Mouse (Mus musculus) CD8-positive naive resting alpha-beta T cell, adult 2 months (primary cell): ENCODE measurements around the gene Ntmt1.

Source experiments
- DNase-seq, 2 experiments: peaks; one replicate each; pipeline ENCODE4 v3.0.0; 2022; ENCODE audit warnings: low read depth in 2 of 2, low spot score in 2 of 2

Gene Ntmt1

GRCm38 (mm10) chr2:30823385-30824153, 15.9 kb downstream of the Ntmt1 start:
- DNase-seq, result no peak

- DNase-seq, result peak; percentile 54 to 67
These were observed 19.5 kb downstream of the Ntmt1 start for GRCm38 (mm10) chr2:30826825-30827748.

GRCm38 (mm10) chr2:30827749-30828475, 20.3 kb downstream of the Ntmt1 start:
- DNase-seq, result peak; percentile 97 to 98

DNA sequence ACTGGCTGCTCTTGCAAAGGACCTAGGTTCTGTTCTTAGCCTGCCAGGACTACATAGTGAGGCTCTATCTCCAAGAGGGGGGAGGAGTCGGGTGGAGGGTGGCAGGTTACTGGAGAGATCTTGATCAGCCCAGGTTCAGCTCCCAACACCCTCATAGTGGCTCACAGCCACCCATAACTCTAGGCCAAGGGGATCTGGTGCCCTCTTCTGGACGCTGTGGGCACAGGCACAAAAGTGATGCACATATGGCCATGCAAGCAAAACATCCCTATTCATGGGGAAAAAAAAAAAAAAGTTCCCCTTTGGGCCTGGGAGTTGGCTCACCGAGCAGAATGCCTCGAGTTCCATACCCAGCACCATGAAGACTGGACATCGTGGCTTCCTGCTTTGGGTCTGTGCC, 21.7 kb downstream of the Ntmt1 start:
- DNase-seq, result peak; percentile 30 to 50

- no peak for DNase-seq
These were observed 22.7 kb downstream of the Ntmt1 start, which contains the start of gene Asb6 for GRCm38 (mm10) chr2:30830283-30830795. Asb6 (minus strand) TSS chr2:30830333.

- no peak for DNase-seq
These were observed 26.0 kb downstream of the Ntmt1 start for GRCm38 (mm10) chr2:30833644-30834043.

DNA sequence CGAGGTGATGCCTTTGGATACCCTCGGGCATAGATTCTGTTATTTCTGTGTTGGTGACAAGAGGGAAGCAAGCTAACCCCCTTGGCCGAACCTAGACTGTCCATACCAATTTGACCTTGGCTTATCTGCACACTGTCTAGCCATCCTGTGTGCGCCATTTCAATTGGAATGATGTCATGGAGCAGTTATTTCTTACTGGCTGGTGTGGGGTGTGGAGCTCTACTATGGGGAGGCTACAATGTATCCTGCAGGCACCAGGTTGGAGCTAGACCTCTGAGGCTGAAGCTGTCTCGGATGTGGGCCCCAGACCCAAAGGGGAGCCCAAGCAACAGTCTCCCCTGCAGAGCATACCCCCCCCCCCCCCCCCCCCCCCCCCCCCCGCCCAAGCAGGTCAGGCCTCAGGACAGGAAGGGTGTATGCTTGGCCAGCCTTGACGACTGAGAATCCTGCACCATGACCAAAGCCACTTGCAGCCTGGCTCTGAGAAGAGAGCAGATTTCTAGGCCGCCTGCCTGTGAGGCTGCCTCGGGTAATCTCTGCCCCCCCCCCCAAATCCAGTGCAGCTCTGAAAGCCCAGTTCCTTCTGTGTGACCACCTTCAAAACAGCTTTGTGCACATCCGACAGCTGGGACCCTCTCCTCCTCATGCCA, 26.9 kb downstream of the Ntmt1 start, which contains the start of gene Prrx2:
TSS of gene Prrx2 (plus strand) at position 600 of the 650 bp plus-strand sequence.
- DNase-seq, result no peak

DNA sequence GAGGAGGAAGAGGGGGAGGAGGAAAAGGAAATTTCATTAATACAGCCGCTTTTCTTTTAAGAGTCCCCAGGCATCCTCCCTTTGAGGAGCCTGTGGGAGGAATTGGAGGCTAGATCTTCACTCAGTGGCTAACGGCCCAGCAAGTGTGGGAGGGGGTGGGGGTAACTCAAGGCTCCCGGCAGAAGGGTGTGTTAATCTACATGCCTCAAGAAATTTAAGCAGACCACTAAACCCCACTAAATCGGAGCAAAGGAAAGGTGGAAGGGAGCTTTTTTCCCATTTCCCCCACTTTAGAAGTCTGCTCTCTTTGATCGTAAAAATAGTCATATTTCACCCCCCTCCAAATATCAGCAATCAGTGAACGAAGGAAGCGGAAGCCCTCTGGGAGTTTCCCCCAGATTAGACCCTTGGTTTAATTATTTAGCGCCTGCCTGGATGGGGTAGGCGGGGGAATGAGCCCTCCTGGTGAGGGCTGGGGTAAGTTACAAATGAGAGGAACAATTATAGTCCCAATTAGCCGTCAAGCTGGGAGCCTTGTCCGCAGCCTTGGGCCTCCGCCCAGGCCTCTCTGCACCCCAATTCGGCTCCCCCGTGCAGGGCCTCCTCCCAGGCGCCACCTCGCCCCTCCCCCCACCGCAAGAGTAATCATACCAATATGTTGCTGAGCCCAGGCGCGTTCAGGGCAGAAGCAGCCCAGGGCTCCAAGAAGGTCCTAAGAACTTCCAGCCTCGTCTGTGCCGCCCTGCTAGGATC, 28.8 kb downstream of the Ntmt1 start:
- no peak for DNase-seq

DNA sequence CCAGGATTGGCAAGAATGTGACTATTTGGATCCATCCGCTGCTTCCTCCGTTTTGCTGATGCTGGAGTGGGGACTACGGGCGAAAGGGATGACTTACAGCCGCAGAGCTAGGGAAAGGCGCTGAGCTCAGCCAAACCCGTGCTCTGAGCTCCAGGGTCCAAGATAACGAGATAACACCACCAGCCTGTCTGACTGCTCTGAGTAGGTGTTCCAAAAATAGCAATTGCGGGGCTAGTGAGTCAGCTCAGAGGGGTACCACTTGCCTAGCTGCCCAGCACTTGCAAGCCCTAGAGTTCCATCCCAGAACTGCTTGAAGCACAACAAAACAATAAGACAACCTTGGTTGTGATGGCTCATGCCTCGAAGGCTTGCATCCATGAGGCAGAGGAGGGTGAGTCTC, 35.0 kb downstream of the Ntmt1 start:
- no peak for DNase-seq

- no peak for DNase-seq
These were observed 37.8 kb downstream of the Ntmt1 start for GRCm38 (mm10) chr2:30845152-30846070.

DNA sequence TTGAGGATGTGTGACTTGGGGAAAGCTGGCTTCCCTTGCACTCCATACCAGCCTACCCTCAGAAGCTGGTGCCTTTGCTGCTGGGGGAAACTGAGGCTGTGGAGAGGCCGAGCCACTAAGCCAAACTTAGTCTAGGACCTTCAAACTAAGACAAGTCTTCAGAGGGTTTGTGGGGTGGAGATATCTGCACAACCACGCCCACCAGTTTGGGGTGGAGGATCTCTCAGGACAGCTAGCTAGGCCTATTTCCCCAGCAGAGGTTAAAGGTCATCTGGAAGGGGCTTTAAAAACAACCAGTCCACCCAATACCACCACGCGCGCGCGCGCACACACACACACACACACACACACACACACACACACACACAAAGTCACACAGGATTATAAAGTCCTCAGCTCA, 38.6 kb downstream of the Ntmt1 start:
- DNase-seq, result no peak

DNA sequence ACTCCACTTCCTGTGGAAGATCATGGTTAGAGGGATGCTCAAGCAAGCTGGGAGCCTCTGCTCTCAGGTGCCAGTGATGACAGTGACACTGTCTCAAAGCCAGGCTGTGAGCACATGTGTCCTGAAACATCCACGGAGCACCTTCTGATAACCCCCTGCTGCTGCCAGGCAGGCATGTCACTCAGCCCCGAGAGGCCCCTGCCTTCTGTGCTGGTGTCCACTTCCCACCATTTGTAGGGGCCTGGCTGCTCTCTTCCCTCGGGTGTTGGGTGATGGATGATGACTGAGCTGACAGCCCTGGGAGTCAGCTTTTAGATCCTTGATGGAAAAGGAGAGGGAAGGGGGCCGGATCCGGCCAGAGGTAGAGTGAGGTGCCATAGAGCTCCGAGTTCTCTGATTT, 39.1 kb downstream of the Ntmt1 start:
- no peak for DNase-seq

GRCm38 (mm10) chr2:30848184-30848583, 40.6 kb downstream of the Ntmt1 start:
- DNase-seq, result no peak

DNA sequence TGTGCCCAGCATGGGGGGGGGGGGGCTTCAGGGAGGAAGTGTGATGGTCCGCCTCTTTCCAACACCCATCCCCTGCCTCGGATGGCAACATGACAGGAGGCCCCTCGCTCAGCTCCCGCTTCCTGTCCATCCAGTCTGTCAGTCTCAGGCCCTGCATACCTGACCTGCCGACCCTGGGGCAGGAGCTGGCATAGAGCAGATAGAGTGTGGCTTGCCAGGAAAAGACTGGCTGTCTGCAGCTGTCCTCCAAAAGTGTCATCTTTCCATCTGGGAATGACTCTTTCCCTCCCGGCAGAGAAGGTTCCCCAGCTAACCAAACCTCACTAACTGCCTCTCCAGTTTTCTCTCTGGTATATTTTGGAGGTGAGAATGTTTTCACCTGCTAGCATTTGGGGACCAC, 43.0 kb downstream of the Ntmt1 start:
- no peak for DNase-seq

DNA sequence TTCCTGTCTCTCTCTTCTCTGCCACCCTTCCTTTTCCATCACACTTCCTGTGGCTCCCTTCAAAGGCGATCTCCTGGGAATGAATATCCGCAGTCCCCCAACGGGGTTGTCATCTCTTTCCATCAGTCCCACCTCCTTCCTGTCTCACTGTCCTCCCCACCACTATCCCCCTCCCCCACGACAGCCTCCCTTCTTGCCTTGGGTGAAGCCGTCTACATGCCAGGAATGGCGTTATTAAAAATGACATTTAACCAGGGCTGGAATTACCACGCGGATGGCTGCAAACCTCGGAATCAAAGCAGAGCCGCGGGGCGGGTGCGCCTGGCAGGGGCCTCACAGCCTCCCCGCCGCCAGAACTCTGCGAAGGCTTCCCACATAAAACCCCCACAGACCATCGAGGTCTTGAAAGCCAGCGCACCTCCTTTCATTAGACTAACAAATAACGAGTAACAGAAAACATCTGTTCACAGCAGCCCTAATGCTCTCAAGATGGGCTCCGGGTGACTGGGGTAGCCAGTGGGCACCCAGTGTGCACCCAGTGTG, 45.2 kb downstream of the Ntmt1 start:
- DNase-seq, result no peak

DNA sequence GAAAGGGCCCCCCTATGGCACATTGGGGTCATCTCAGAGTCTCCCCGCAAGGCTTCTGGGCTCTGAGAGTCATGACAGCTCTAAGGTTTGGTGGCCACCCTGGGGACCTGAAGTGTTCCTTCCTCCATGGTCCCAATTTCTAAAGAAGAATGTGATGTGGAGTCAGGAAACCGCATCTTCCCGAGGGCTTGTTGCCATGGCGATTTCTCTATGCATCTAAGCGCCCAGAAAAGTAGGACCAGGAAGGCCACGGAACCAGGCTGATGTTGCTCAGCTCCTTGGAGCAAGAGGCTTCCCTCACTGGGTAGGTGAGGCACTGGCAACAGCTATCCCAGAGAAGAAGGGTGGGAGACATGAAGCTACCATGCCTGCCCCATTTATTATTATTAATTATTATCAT, 49.5 kb downstream of the Ntmt1 start:
- no peak for DNase-seq

DNA sequence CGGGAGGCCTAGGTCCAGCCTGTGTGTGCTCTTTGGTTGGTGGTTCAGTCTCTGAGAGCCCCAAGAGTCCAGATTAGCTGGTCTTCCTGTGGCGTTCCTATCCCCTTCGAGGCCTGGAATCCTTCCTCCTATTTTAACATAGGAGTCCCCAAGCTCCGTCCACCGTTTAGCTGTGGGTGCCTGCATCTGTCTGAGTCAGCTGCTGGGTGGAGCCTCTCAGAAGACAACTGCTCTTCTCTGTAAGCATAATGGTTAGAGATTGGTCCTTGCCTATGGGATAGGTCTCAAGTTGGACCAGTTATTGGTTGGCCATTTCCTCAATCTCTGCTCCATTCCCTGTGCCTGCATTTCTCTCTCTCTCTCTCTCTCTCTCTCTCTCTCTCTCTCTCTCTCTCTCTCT, 52.2 kb downstream of the Ntmt1 start:
- DNase-seq, result no peak

DNA sequence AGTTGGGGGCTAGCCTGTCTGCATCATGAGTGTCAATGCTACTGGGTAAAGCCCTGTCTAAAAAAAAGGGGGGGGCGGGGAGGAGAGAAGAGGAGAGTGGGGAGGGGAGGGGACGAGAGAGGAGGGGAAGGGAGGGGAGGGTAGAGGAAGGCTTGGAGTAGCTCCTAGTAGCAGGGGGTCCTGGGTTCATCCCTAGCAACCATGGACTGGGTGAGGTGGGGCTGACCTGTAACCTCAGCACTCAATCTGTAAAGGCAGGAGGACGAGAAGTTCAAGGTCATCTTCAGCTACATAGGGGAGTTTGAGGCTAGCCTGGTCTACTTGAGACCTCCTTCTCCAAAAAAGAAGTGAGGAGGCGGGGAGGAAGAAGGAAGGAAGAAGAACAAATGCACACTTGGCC, 54.5 kb downstream of the Ntmt1 start:
- DNase-seq, result no peak

DNA sequence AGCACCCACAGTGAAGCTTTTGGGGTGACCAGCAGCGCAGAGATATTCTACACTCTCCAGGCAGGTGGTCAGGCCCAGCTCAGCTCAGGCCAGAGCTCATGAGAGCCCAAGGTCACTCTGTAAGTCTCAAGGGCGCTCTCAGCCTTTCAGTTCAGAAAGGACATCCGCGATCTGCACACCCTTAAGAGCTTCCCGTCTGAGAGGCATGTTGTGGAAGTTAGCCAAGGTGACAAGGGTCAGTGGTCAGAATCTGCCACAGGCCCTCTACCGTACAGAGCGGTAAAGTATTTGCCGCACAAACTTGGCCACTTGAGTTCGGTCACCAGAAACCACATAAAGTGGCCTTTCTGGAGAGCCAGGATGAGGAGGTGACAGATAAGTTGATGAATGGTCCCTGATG, 55.9 kb downstream of the Ntmt1 start:
- no peak for DNase-seq
